Mouse (Mus musculus) embryonic facial prominence, embryonic 11.5 days (tissue): ENCODE results near the gene Lpar5. TPM values are rescaled to one million over a fixed set of nuclear protein-coding genes. Genes with fewer than 3 reads are reported as not detected.

Source experiments
- ATAC-seq: fragments of 200-750 bp; cut with Nextera tagmentation; replicated peaks from 2 replicates; pipeline ENCODE4 v1.8.0; 2017; ENCODE audit warnings: low read depth; ENCODE audit not compliant: insufficient number of reproducible peaks, low FRiP score, low TSS enrichment
- DNase-seq: peaks from one replicate; pipeline ENCODE4 v3.0.0-alpha.2; 2015; ENCODE audit warnings: low spot score
- H3K27ac ChIP-seq: fragments of 300-500 bp; sonication (generic); replicated peaks from 2 replicates; pipeline ENCODE4 v1.5.1; 2014; ENCODE audit warnings: mild to moderate bottlenecking, low read depth, low read length, control low read depth
- H3K27me3 ChIP-seq: fragments of 300-500 bp; sonication (generic); 2 replicates; pipeline ENCODE4 v1.6.1; 2014; ENCODE audit warnings: mild to moderate bottlenecking, low read length, moderate library complexity, mixed read lengths; ENCODE audit not compliant: control insufficient read depth, insufficient read depth
- H3K36me3 ChIP-seq: fragments of 300-500 bp; sonication (generic); replicated peaks from 2 replicates; pipeline ENCODE4 v1.6.1; 2014; ENCODE audit warnings: low read depth, mild to moderate bottlenecking, low read length, moderate library complexity, mixed read lengths; ENCODE audit not compliant: control insufficient read depth, insufficient read depth
- H3K4me1 ChIP-seq: fragments of 300-500 bp; sonication (generic); 2 replicates; pipeline ENCODE4 v1.6.1; 2014; ENCODE audit warnings: low read length, mixed read lengths; ENCODE audit not compliant: control insufficient read depth, insufficient read depth
- H3K4me2 ChIP-seq: fragments of 300-500 bp; sonication (generic); 2 replicates; pipeline ENCODE4 v1.6.1; 2014; ENCODE audit warnings: low read depth, mild to moderate bottlenecking, control low read depth, low read length, moderate library complexity
- H3K4me3 ChIP-seq: fragments of 300-500 bp; sonication (generic); 2 replicates; pipeline ENCODE4 v1.5.1; 2014; ENCODE audit warnings: low read depth, low read length, control low read depth
- H3K9ac ChIP-seq: fragments of 300-500 bp; sonication (generic); replicated peaks from 2 replicates; pipeline ENCODE4 v1.6.1; 2014; ENCODE audit warnings: mild to moderate bottlenecking, control low read depth, low read length
- H3K9me3 ChIP-seq: fragments of 300-500 bp; sonication (generic); replicated peaks from 2 replicates; pipeline ENCODE4 v1.6.1; 2016; ENCODE audit warnings: mild to moderate bottlenecking, low read length, inconsistent platforms, mixed read lengths; ENCODE audit not compliant: control insufficient read depth
- WGBS: fragments of 180-500 bp; shearing (Covaris S2); extraction: QIAGEN DNeasy Blood & Tissue Kit; methylation state at CpG from one replicate; pipeline ENCODE4 v1.1.7; 2014; 5-methylcytosine and 5-hydroxymethylcytosine counted together
- polyA plus RNA-seq: library from polyadenylated mRNA; unstranded; fragments of >200 nt; fragmentation: Nextera tagmentation; extraction: Ambion mirVana; gene quantifications from 2 replicates; pipeline ENCODE4 v1.2.1, GENCODE M21; 2014

Gene Lpar5
- polyA plus RNA-seq, 1 experiment from 2014 or later: 0.49 TPM

GRCm38 (mm10) chr6:125087937-125088336, 20.2 kb downstream of the Lpar5 start:
- no peak for DNase-seq
- H3K4me3 ChIP-seq: no peak overlapping the region
- no peak for ATAC-seq

GRCm38 (mm10) chr6:125088561-125089321, 21.0 kb downstream of the Lpar5 start:
- H3K9ac ChIP-seq: peak overlapping the region; percentile 23
- no peaks in the 10 kb centered on the region for H3K27me3 ChIP-seq
- H3K4me2 ChIP-seq: 0 out of 2 replicates have a peak overlapping the region, but pooled peaks have one; percentile 3
- DNase-seq: peak; percentile 92
- no peak overlapping the region for H3K4me3 ChIP-seq
- H3K27ac ChIP-seq: peak overlapping the region; percentile 78
- peaks cover 3% of the 10 kb centered on the region for H3K4me1 ChIP-seq
- H3K36me3 ChIP-seq: no peaks in the 10 kb centered on the region
- peak; percentile 85 for ATAC-seq
- H3K9me3 ChIP-seq: no peaks in the 10 kb centered on the region
- WGBS: 1% methylated on average over 16 of the region's 20 CpGs

More at GRCm38 (mm10) chr6:125087937-125088336, 20.2 kb downstream of the Lpar5 start:
- Histone ChIP-seq H3K4me1 (peaks cover 3% of the 10 kb centered on the region), H3K9ac (no peak overlapping the region), H3K27me3 (no peaks in the 10 kb centered on the region), H3K9me3 (no peaks in the 10 kb centered on the region), H3K36me3 (no peaks in the 10 kb centered on the region), H3K4me2 (no peak overlapping the region), H3K27ac (0 out of 2 replicates have a peak overlapping the region, but pooled peaks have one; percentile 78)
- WGBS: 85% methylated on average over 3 of the region's 3 CpGs

- Histone ChIP-seq H3K4me3 (no peak overlapping the region), H3K27ac (peak overlapping the region; percentile 78), H3K9me3 (no peaks in the 10 kb centered on the region), H3K9ac (peak overlapping the region; percentile 58), H3K36me3 (no peaks in the 10 kb centered on the region), H3K27me3 (no peaks in the 10 kb centered on the region), H3K4me1 (peaks cover 3% of the 10 kb centered on the region), H3K4me2 (peak overlapping the region; percentile 38)
- peak; percentile 72 for ATAC-seq
- peak; percentile 84 for DNase-seq
- WGBS: 2% methylated on average over 15 of the region's 15 CpGs
Measured at GRCm38 (mm10) chr6:125089521-125090321, 22.0 kb downstream of the Lpar5 start.

GRCm38 (mm10) chr6:125090341-125091085, 22.8 kb downstream of the Lpar5 start:
- H3K9me3 ChIP-seq: no peaks in the 10 kb centered on the region
- H3K4me2 ChIP-seq: peak overlapping the region; percentile 38
- no peak for ATAC-seq
- H3K4me3 ChIP-seq: no peak overlapping the region
- no peaks in the 10 kb centered on the region for H3K27me3 ChIP-seq
- peaks cover 3% of the 10 kb centered on the region for H3K4me1 ChIP-seq
- WGBS: 60% methylated on average over 10 of the region's 10 CpGs
- no peak for DNase-seq
- no peaks in the 10 kb centered on the region for H3K36me3 ChIP-seq
- peak overlapping the region; percentile 15; the same call in 1 of the 2 replicates for H3K9ac ChIP-seq
- H3K27ac ChIP-seq: peak overlapping the region; percentile 78

GRCm38 (mm10) chr6:125092372-125092771, 24.7 kb downstream of the Lpar5 start:
- Histone ChIP-seq H3K4me1 (peaks cover 3% of the 10 kb centered on the region), H3K4me3 (no peak overlapping the region), H3K9ac (no peak overlapping the region), H3K27me3 (no peaks in the 10 kb centered on the region), H3K9me3 (no peaks in the 10 kb centered on the region), H3K4me2 (no peak overlapping the region), H3K36me3 (no peaks in the 10 kb centered on the region), H3K27ac (no peak overlapping the region)
- no peak for DNase-seq
- WGBS: 80% methylated on average over 5 of the region's 5 CpGs
- ATAC-seq: no peak

GRCm38 (mm10) chr6:125094843-125095242, 27.1 kb downstream of the Lpar5 start:
- H3K27ac ChIP-seq: no peak overlapping the region; the same call in 1 of the 2 replicates
- H3K36me3 ChIP-seq: peaks cover 2% of the 10 kb centered on the region
- H3K4me3 ChIP-seq: no peak overlapping the region
- H3K27me3 ChIP-seq: no peaks in the 10 kb centered on the region
- H3K9ac ChIP-seq: no peak overlapping the region
- peaks cover 16% of the 10 kb centered on the region for H3K4me1 ChIP-seq
- WGBS: 75% methylated on average over 3 of the region's 3 CpGs
- ATAC-seq (no peak), DNase-seq (no peak)
- H3K4me2 ChIP-seq: no peak overlapping the region
- no peaks in the 10 kb centered on the region for H3K9me3 ChIP-seq

- H3K9me3 ChIP-seq: no peaks in the 10 kb centered on the region
- peaks cover 6% of the 10 kb centered on the region for H3K36me3 ChIP-seq
- peak within 1 kb of the TSS; percentile 95 for H3K4me3 ChIP-seq
- ATAC-seq: peak; percentile 65
- peak within 1 kb of the TSS; percentile 89 for H3K4me2 ChIP-seq
- peak; percentile 93 for DNase-seq
- H3K9ac ChIP-seq: peak within 1 kb of the TSS; percentile 88
- 2% methylated on average over 42 of the region's 45 CpGs for WGBS
- peaks cover 16% of the 10 kb centered on the region for H3K4me1 ChIP-seq
- no peaks in the 10 kb centered on the region for H3K27me3 ChIP-seq
- peak within 1 kb of the TSS; percentile 95 for H3K27ac ChIP-seq
Measured at GRCm38 (mm10) chr6:125095391-125096278, 27.9 kb downstream of the Lpar5 start, which contains the start of gene Chd4. Chd4 (plus strand) TSS chr6:125095981.
